Mouse (Mus musculus): ENCODE results near the gene AY358078. TPM values are rescaled to one million over a fixed set of nuclear protein-coding genes. Genes with fewer than 3 reads are reported as not detected.
"Not testable (repeated sequence)": the region's sequence is repeated elsewhere in the genome, so short reads cannot be mapped to it uniquely, and the experiment has no call there.

AY358078 gene
- polyA plus RNA-seq, 1 experiment from 2014 or later = not detected

GRCm38 (mm10) chr14:51838480-51838879, 38.6 kb downstream of the AY358078 start:
- not testable (repeated sequence) for H3K4me3 ChIP-seq; ATAC-seq (ENCODE audit: low read depth); H3K27me3 ChIP-seq; H3K4me1 ChIP-seq (replicated peaks); H3K9me3 ChIP-seq; H3K27ac ChIP-seq (replicated peaks); H3K4me2 ChIP-seq; H3K9ac ChIP-seq; H3K36me3 ChIP-seq
- 29% methylated on average over 2 of the region's 2 CpGs for WGBS

DNA sequence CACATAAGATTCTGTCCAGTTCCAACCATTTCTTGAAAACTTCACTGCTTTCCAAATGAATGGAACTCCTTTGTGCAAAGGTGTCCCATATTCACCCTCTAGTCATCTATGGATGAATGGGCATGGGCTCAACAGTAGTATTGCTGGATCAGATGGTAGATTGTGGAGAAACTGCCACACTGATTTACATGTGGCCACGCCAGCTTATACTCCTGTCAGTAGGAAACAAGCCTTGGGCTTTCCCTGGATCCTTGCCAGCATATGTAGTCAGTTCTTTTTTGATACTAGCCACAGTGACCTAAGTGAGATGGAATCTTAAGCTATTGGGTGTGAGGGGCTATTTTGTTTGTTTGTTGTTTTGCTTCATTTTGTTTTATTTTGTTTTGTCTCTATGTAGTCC, 42.4 kb downstream of the AY358078 start:
- Histone ChIP-seq H3K4me3 (no peak overlapping the region), H3K27ac (replicated peaks) (no peak overlapping the region), H3K9me3 (no peaks in the 10 kb centered on the region), H3K27me3 (no peaks in the 10 kb centered on the region), H3K9ac (no peak overlapping the region), H3K4me1 (replicated peaks) (no peaks in the 10 kb centered on the region), H3K36me3 (no peaks in the 10 kb centered on the region), H3K4me2 (no peak overlapping the region)
- 74% methylated on average over 1 of the region's 1 CpGs for WGBS
- no peak for ATAC-seq (ENCODE audit: low read depth)

- Histone ChIP-seq H3K4me1 (replicated peaks) (no peaks in the 10 kb centered on the region), H3K27me3 (no peaks in the 10 kb centered on the region), H3K9ac (no peak overlapping the region), H3K27ac (replicated peaks) (no peak overlapping the region), H3K9me3 (no peaks in the 10 kb centered on the region), H3K36me3 (no peaks in the 10 kb centered on the region), H3K4me3 (no peak overlapping the region), H3K4me2 (no peak overlapping the region)
- ATAC-seq (ENCODE audit: low read depth) = no peak
- 92% methylated on average over 2 of the region's 2 CpGs for WGBS
Measured at GRCm38 (mm10) chr14:51842781-51843180, 42.9 kb downstream of the AY358078 start.

GRCm38 (mm10) chr14:51843882-51844281, 44.0 kb downstream of the AY358078 start:
- H3K9ac ChIP-seq = no peak overlapping the region
- no peak overlapping the region for H3K27ac ChIP-seq (replicated peaks)
- H3K36me3 ChIP-seq = no peaks in the 10 kb centered on the region
- no peak overlapping the region for H3K4me2 ChIP-seq
- H3K4me1 ChIP-seq (replicated peaks) = no peaks in the 10 kb centered on the region
- H3K9me3 ChIP-seq = no peaks in the 10 kb centered on the region
- H3K4me3 ChIP-seq = no peak overlapping the region
- ATAC-seq (ENCODE audit: low read depth) = no peak
- no peaks in the 10 kb centered on the region for H3K27me3 ChIP-seq

DNA sequence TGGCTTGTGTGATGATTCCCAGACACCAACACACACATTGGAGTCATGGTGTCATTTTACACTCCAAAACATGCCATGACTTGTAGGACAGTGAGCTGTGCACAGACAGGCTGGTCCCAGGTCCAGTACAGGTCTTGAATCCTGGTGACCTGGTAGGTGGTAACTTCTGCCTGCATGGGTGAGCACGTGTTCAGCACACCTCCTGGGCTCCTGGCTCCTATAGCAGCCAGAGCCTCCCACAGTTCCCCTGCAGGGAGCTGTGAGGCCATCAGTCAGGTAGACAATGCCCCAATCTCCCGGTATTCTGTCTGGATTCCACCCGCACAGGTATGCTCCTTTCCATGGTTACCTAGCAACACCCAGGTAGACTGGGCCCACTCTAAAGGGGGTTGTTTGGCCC, 46.7 kb downstream of the AY358078 start:
- Histone ChIP-seq H3K4me1 (replicated peaks) (no peaks in the 10 kb centered on the region), H3K27ac (replicated peaks) (no peak overlapping the region), H3K9me3 (no peaks in the 10 kb centered on the region), H3K4me3 (no peak overlapping the region), H3K36me3 (no peaks in the 10 kb centered on the region), H3K9ac (no peak overlapping the region), H3K27me3 (no peaks in the 10 kb centered on the region), H3K4me2 (no peak overlapping the region)
- ATAC-seq (ENCODE audit: low read depth) = no peak
- WGBS = 71% methylated on average over 3 of the region's 3 CpGs

GRCm38 (mm10) chr14:51851006-51851405, 51.2 kb downstream of the AY358078 start:
- not testable (repeated sequence) for H3K4me2 ChIP-seq; H3K9me3 ChIP-seq; H3K4me1 ChIP-seq (replicated peaks); H3K36me3 ChIP-seq; H3K27me3 ChIP-seq; ATAC-seq (ENCODE audit: low read depth); H3K9ac ChIP-seq; H3K4me3 ChIP-seq; H3K27ac ChIP-seq (replicated peaks)
- WGBS = 51% methylated on average over 3 of the region's 3 CpGs

GRCm38 (mm10) chr14:51853399-51853798, 53.6 kb downstream of the AY358078 start, which contains the start of gene Ear6:
TSS of gene Ear6 (plus strand) at chr14:51853699.
- Histone ChIP-seq H3K9me3 (no peaks in the 10 kb centered on the region), H3K4me2 (no peak within 1 kb of the TSS), H3K36me3 (no peaks in the 10 kb centered on the region), H3K4me1 (replicated peaks) (no peaks in the 10 kb centered on the region), H3K9ac (no peak within 1 kb of the TSS), H3K27me3 (no peaks in the 10 kb centered on the region), H3K4me3 (no peak within 1 kb of the TSS), H3K27ac (replicated peaks) (no peak within 1 kb of the TSS)
- ATAC-seq (ENCODE audit: low read depth) = no peak

DNA sequence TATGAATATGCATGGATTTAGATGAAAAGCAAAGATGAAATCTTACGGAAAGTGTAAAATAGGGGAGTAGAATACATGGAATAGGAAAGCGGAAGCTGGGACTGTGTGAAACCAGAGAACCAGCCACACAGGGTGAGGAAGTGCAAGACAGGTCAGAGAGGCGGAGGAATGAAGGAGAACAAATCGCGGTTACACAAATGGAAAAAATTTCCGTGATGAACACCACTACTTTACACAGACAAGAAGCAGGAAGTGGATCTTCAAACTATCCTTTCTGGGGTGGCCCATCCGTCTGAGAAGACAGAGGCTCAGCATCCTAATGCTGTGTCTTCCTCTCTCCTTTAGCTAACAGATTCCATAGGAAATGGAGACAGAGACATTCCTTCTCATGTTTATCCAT, 55.4 kb downstream of the AY358078 start:
- H3K9ac ChIP-seq; ATAC-seq (ENCODE audit: low read depth); H3K4me3 ChIP-seq; H3K27me3 ChIP-seq; H3K27ac ChIP-seq (replicated peaks); H3K9me3 ChIP-seq; H3K36me3 ChIP-seq; H3K4me2 ChIP-seq; H3K4me1 ChIP-seq (replicated peaks): not testable (repeated sequence)
- 92% methylated on average over 7 of the region's 7 CpGs for WGBS

GRCm38 (mm10) chr14:51863603-51864002, 63.8 kb downstream of the AY358078 start:
- not testable (repeated sequence) for ATAC-seq (ENCODE audit: low read depth); H3K9ac ChIP-seq; H3K4me2 ChIP-seq; H3K36me3 ChIP-seq; H3K9me3 ChIP-seq; H3K4me1 ChIP-seq (replicated peaks); H3K4me3 ChIP-seq; H3K27ac ChIP-seq (replicated peaks); H3K27me3 ChIP-seq
- WGBS = 4% methylated on average over 1 of the region's 1 CpGs

DNA sequence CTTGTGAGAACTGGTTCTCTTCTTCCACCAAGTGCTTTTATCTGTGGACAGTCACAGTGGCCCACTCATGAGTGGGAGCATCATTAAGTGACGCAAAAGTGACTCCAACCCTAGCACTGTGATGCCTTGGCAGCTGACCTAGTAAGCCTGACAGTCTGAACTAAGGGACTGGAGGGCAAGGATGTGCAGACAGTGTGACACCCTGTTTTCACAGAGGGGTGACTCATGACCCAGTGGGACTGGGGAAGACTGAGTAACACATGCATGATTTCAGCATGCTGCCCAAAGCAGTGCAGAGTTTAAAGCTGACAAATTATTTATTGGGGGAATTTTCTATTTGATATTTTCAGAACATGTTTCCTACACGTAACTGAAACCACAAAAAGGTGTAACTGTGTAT, 70.9 kb downstream of the AY358078 start:
- H3K27me3 ChIP-seq = no peaks in the 10 kb centered on the region
- no peaks in the 10 kb centered on the region for H3K9me3 ChIP-seq
- H3K27ac ChIP-seq (replicated peaks) = no peak overlapping the region
- ATAC-seq (ENCODE audit: low read depth) = no peak
- no peak overlapping the region for H3K4me2 ChIP-seq
- WGBS = 78% methylated on average over 2 of the region's 2 CpGs
- no peak overlapping the region for H3K4me3 ChIP-seq
- no peaks in the 10 kb centered on the region for H3K36me3 ChIP-seq
- no peak overlapping the region for H3K9ac ChIP-seq
- H3K4me1 ChIP-seq (replicated peaks) = no peaks in the 10 kb centered on the region

DNA sequence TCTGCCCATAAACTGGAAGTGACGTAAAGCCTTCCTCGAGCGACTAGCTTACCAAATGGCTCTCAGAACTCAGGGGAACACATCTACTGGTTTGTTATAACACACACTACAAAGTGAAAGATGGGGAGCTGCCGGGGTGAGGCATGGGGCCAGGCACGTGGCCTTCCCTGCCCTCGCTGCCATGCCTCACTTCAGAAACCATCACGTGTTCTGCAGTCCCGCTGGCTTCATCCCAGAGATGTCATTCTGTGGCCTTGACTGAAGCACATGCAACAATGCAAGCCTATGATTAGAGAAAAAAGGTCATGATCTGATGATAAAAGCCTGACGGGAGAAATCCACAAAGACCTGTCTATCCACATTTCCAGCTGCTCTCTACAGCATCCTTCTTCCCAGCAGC, 71.9 kb downstream of the AY358078 start:
- Histone ChIP-seq H3K9ac (no peak overlapping the region), H3K36me3 (no peaks in the 10 kb centered on the region), H3K9me3 (no peaks in the 10 kb centered on the region), H3K4me1 (replicated peaks) (no peaks in the 10 kb centered on the region), H3K4me2 (no peak overlapping the region), H3K4me3 (no peak overlapping the region), H3K27me3 (no peaks in the 10 kb centered on the region), H3K27ac (replicated peaks) (no peak overlapping the region)
- no peak for ATAC-seq (ENCODE audit: low read depth)
- 78% methylated on average over 9 of the region's 9 CpGs for WGBS
